Mouse (Mus musculus): ENCODE results near the gene Tmem91.

- TF ChIP-seq CTCF (IDR thresholded peaks at IDR 0.05; ENCODE audit: borderline replicate concordance, insufficient read depth, low read depth, low read length), result peak; percentile 13; the same call in 1 of the 2 replicates
- TF ChIP-seq POLR2A (IDR thresholded peaks at IDR 0.05; ENCODE audit: borderline replicate concordance, insufficient read depth, low read length), result no peak
Observed at GRCm38 (mm10) chr7:25700732-25701131, 25.8 kb upstream of the Tmem91 start.
